Mouse (Mus musculus) liver, postnatal 0 days (tissue): ENCODE data around the gene Ppp5c.

ENCODE experiments used
- CTCF ChIP-seq: sonication (generic); IDR thresholded peaks from 2 replicates; pipeline ENCODE4 v1.5.1; 2016; ENCODE audit warnings: antibody characterized with exemption, low read depth
- EP300 ChIP-seq: IDR thresholded peaks from 2 replicates; pipeline ENCODE4 v1.6.1; 2016; ENCODE audit warnings: antibody characterized with exemption, low read depth, mild to moderate bottlenecking

- no peak for TF ChIP-seq CTCF
- no peak for TF ChIP-seq EP300
Observed at GRCm38 (mm10) chr7:17047041-17047682, 19.4 kb upstream of the Ppp5c start.
